Mouse (Mus musculus) neural tube, embryonic 14.5 days (tissue): Measurements from ENCODE around the gene Cab39l. TPM values are rescaled to one million over a fixed set of nuclear protein-coding genes. Genes with fewer than 3 reads are reported as not detected.
A peak's percentile ranks its signal among the peaks of the same experiment; 100 is the strongest.
"Not testable (repeated sequence)": the region's sequence is repeated elsewhere in the genome, so short reads cannot be mapped to it uniquely, and the experiment has no call there.

Experiments used
- ATAC-seq: fragments of 200-750 bp; cut with Nextera tagmentation; 2 replicates; pipeline ENCODE4 v1.8.0; 2017; ENCODE audit warnings: low read depth, mild to moderate bottlenecking, moderate TSS enrichment, moderate library complexity
- H3K27ac ChIP-seq: fragments of 300-500 bp; sonication (generic); 2 replicates; pipeline ENCODE4 v1.5.1; 2014; ENCODE audit warnings: low read depth, mild to moderate bottlenecking, control low read depth, low read length, moderate library complexity, mixed read lengths
- H3K27me3 ChIP-seq: fragments of 300-500 bp; sonication (generic); 2 replicates; pipeline ENCODE4 v1.6.1; 2014; ENCODE audit warnings: low read length; ENCODE audit not compliant: control insufficient read depth, insufficient read depth
- H3K36me3 ChIP-seq: fragments of 300-500 bp; sonication (generic); 2 replicates; pipeline ENCODE4 v1.6.1; 2014; ENCODE audit warnings: low read length, mixed read lengths; ENCODE audit not compliant: control insufficient read depth, insufficient read depth
- H3K4me1 ChIP-seq: fragments of 300-500 bp; sonication (generic); 2 replicates; pipeline ENCODE4 v1.6.1; 2014; ENCODE audit warnings: low read length; ENCODE audit not compliant: control insufficient read depth, insufficient read depth
- H3K4me2 ChIP-seq: fragments of 300-500 bp; sonication (generic); 2 replicates; pipeline ENCODE4 v1.6.1; 2014; ENCODE audit warnings: mild to moderate bottlenecking, low read depth, low read length, control low read depth
- H3K4me3 ChIP-seq: fragments of 300-500 bp; sonication (generic); 2 replicates; pipeline ENCODE4 v1.5.1; 2014; ENCODE audit warnings: low read depth, low read length, control low read depth, mixed read lengths
- H3K9ac ChIP-seq: fragments of 300-500 bp; sonication (generic); replicated peaks from 2 replicates; pipeline ENCODE4 v1.6.1; 2014; ENCODE audit warnings: low read depth, mild to moderate bottlenecking, control low read depth, low read length, mixed read lengths
- H3K9me3 ChIP-seq: fragments of 300-500 bp; sonication (generic); 2 replicates; pipeline ENCODE4 v1.6.1; 2016; ENCODE audit warnings: low read length; ENCODE audit not compliant: control insufficient read depth
- WGBS: fragments of 180-500 bp; shearing (Covaris S2); extraction: QIAGEN DNeasy Blood & Tissue Kit; methylation state at CpG from one replicate; pipeline ENCODE4 v1.1.7; 2014; 5-methylcytosine and 5-hydroxymethylcytosine counted together
- polyA plus RNA-seq: library from polyadenylated mRNA; unstranded; fragments of >200 nt; fragmentation: Nextera tagmentation; extraction: Ambion mirVana; gene quantifications from 2 replicates; pipeline ENCODE4 v1.2.1, GENCODE M21; 2014

Cab39l gene
- polyA plus RNA-seq, result 20.3 and 23.8 TPM in 2 replicates

GRCm38 (mm10) chr14:59440558-59441471, at the start of gene Cab39l, which contains the start of gene Setdb2:
TSS of gene Cab39l (plus strand) at chr14:59440972.
TSS of gene Setdb2 (minus strand) at chr14:59440884.
- H3K4me3 ChIP-seq, result peak within 1 kb of the TSS; percentile 89
- ATAC-seq, result peak; percentile 100

GRCm38 (mm10) chr14:59395281-59395680, 45.5 kb upstream of the Cab39l start, which contains the start of gene Phf11c:
TSS of gene Phf11c (minus strand) at chr14:59395381.
- Histone ChIP-seq H3K4me3 (no peak within 1 kb of the TSS), H3K9me3 (no peaks in the 10 kb centered on the region), H3K27ac (no peak within 1 kb of the TSS), H3K4me1 (no peaks in the 10 kb centered on the region), H3K9ac (no peak within 1 kb of the TSS), H3K36me3 (no peaks in the 10 kb centered on the region), H3K4me2 (no peak within 1 kb of the TSS), H3K27me3 (no peaks in the 10 kb centered on the region)
- whole genome bisulfite sequencing, result 89% methylated on average over 3 of the region's 3 CpGs
- ATAC-seq, result no peak

More at GRCm38 (mm10) chr14:59440558-59441471, at the start of gene Cab39l, which contains the start of gene Setdb2:
- H3K4me1 ChIP-seq, result no peaks in the 10 kb centered on the region
- no peaks in the 10 kb centered on the region for H3K36me3 ChIP-seq
- H3K27ac ChIP-seq, result peak within 1 kb of the TSS; percentile 76
- under 1% methylated on average over 66 of the region's 66 CpGs for WGBS
- no peaks in the 10 kb centered on the region for H3K9me3 ChIP-seq
- peak within 1 kb of the TSS; percentile 85 for H3K4me2 ChIP-seq
- no peaks in the 10 kb centered on the region for H3K27me3 ChIP-seq
- H3K9ac ChIP-seq, result peak within 1 kb of the TSS; percentile 70

GRCm38 (mm10) chr14:59396999-59397398, 43.8 kb upstream of the Cab39l start:
- no peak overlapping the region for H3K27ac ChIP-seq
- no peak overlapping the region for H3K4me3 ChIP-seq
- no peaks in the 10 kb centered on the region for H3K36me3 ChIP-seq
- H3K4me2 ChIP-seq, result no peak overlapping the region
- H3K27me3 ChIP-seq, result no peaks in the 10 kb centered on the region
- no peaks in the 10 kb centered on the region for H3K4me1 ChIP-seq
- ATAC-seq, result no peak
- WGBS, result 88% methylated on average over 2 of the region's 2 CpGs
- no peaks in the 10 kb centered on the region for H3K9me3 ChIP-seq
- no peak overlapping the region for H3K9ac ChIP-seq

GRCm38 (mm10) chr14:59414979-59415378, 25.8 kb upstream of the Cab39l start:
- not testable (repeated sequence) for H3K36me3 ChIP-seq, ATAC-seq, H3K9ac ChIP-seq, H3K4me2 ChIP-seq, H3K9me3 ChIP-seq, H3K27ac ChIP-seq, H3K4me1 ChIP-seq, H3K27me3 ChIP-seq, H3K4me3 ChIP-seq
- 97% methylated on average over 2 of the region's 2 CpGs for WGBS

- WGBS, result 93% methylated on average over 4 of the region's 4 CpGs
- no peaks in the 10 kb centered on the region for H3K4me1 ChIP-seq
- no peak overlapping the region for H3K4me2 ChIP-seq
- no peaks in the 10 kb centered on the region for H3K27me3 ChIP-seq
- no peaks in the 10 kb centered on the region for H3K36me3 ChIP-seq
- H3K4me3 ChIP-seq, result no peak overlapping the region
- no peak overlapping the region for H3K27ac ChIP-seq
- ATAC-seq, result no peak
- no peak overlapping the region for H3K9ac ChIP-seq
- no peaks in the 10 kb centered on the region for H3K9me3 ChIP-seq
These were observed 22.6 kb upstream of the Cab39l start for GRCm38 (mm10) chr14:59418171-59418570.

GRCm38 (mm10) chr14:59422912-59423663, 17.7 kb upstream of the Cab39l start:
- H3K4me2 ChIP-seq, result no peak overlapping the region
- no peaks in the 10 kb centered on the region for H3K27me3 ChIP-seq
- 95% methylated on average over 11 of the region's 11 CpGs for WGBS
- ATAC-seq, result no peak
- H3K9me3 ChIP-seq, result no peaks in the 10 kb centered on the region
- no peak overlapping the region for H3K27ac ChIP-seq
- H3K9ac ChIP-seq, result no peak overlapping the region
- no peaks in the 10 kb centered on the region for H3K36me3 ChIP-seq
- no peaks in the 10 kb centered on the region for H3K4me1 ChIP-seq
- no peak overlapping the region for H3K4me3 ChIP-seq

- H3K9ac ChIP-seq, result no peak overlapping the region
- no peaks in the 10 kb centered on the region for H3K36me3 ChIP-seq
- no peaks in the 10 kb centered on the region for H3K27me3 ChIP-seq
- ATAC-seq, result no peak
- H3K4me3 ChIP-seq, result no peak overlapping the region
- no peak overlapping the region for H3K27ac ChIP-seq
- WGBS, result 88% methylated on average over 1 of the region's 1 CpGs
- H3K4me2 ChIP-seq, result no peak overlapping the region
- H3K9me3 ChIP-seq, result no peaks in the 10 kb centered on the region
- no peaks in the 10 kb centered on the region for H3K4me1 ChIP-seq
These were observed 10.2 kb upstream of the Cab39l start for GRCm38 (mm10) chr14:59430556-59430955.

- no peak overlapping the region for H3K27ac ChIP-seq
- H3K4me1 ChIP-seq, result no peaks in the 10 kb centered on the region
- H3K36me3 ChIP-seq, result no peaks in the 10 kb centered on the region
- no peak overlapping the region for H3K4me2 ChIP-seq
- no peak overlapping the region for H3K4me3 ChIP-seq
- WGBS, result 71% methylated on average over 2 of the region's 2 CpGs
- ATAC-seq, result no peak
- no peaks in the 10 kb centered on the region for H3K27me3 ChIP-seq
- H3K9ac ChIP-seq, result no peak overlapping the region
- no peaks in the 10 kb centered on the region for H3K9me3 ChIP-seq
These were observed 6.9 kb upstream of the Cab39l start for GRCm38 (mm10) chr14:59433902-59434301.

- Histone ChIP-seq H3K9ac (no peak overlapping the region), H3K27ac (no peak overlapping the region), H3K27me3 (no peaks in the 10 kb centered on the region), H3K4me3 (no peak overlapping the region), H3K36me3 (no peaks in the 10 kb centered on the region), H3K9me3 (no peaks in the 10 kb centered on the region), H3K4me2 (no peak overlapping the region), H3K4me1 (no peaks in the 10 kb centered on the region)
- no peak for ATAC-seq
These were observed 5.6 kb upstream of the Cab39l start for GRCm38 (mm10) chr14:59435206-59435605.
